Mouse (Mus musculus) liver, embryonic 15.5 days (tissue): ENCODE results near the gene Cog6. TPM values are rescaled to one million over a fixed set of nuclear protein-coding genes. Genes with fewer than 3 reads are reported as not detected.

Experiments
- ATAC-seq: fragments of 200-750 bp; cut with Nextera tagmentation; 2 replicates; pipeline ENCODE4 v1.8.0; 2017; ENCODE audit warnings: moderate number of reproducible peaks, mild to moderate bottlenecking, moderate library complexity; ENCODE audit not compliant: insufficient read depth
- H3K27ac ChIP-seq: fragments of 300-500 bp; sonication (generic); replicated peaks from 2 replicates; pipeline ENCODE4 v1.5.1; 2015; ENCODE audit warnings: mild to moderate bottlenecking, inconsistent platforms
- H3K27me3 ChIP-seq: fragments of 300-500 bp; sonication (generic); 2 replicates; pipeline ENCODE4 v1.6.1; 2015; ENCODE audit warnings: mild to moderate bottlenecking, inconsistent platforms
- H3K36me3 ChIP-seq: fragments of 300-500 bp; sonication (generic); replicated peaks from 2 replicates; pipeline ENCODE4 v1.6.1; 2015; ENCODE audit warnings: moderate library complexity, mild to moderate bottlenecking, inconsistent platforms
- H3K4me1 ChIP-seq: fragments of 300-500 bp; sonication (generic); replicated peaks from 2 replicates; pipeline ENCODE4 v1.6.1; 2015; ENCODE audit warnings: inconsistent platforms
- H3K4me2 ChIP-seq: fragments of 300-500 bp; sonication (generic); 2 replicates; pipeline ENCODE4 v1.6.1; 2015; ENCODE audit warnings: moderate library complexity, mild to moderate bottlenecking, inconsistent platforms
- H3K4me3 ChIP-seq: fragments of 300-500 bp; sonication (generic); replicated peaks from 2 replicates; pipeline ENCODE4 v1.5.1; 2015; ENCODE audit warnings: mild to moderate bottlenecking, inconsistent platforms
- H3K9ac ChIP-seq: fragments of 300-500 bp; sonication (generic); 2 replicates; pipeline ENCODE4 v1.6.1; 2015; ENCODE audit warnings: moderate library complexity, mild to moderate bottlenecking, inconsistent platforms
- H3K9me3 ChIP-seq: fragments of 300-500 bp; sonication (generic); replicated peaks from 2 replicates; pipeline ENCODE4 v1.6.1; 2016; ENCODE audit warnings: inconsistent platforms
- WGBS: fragments of 180-500 bp; shearing (Covaris S2); methylation state at CpG from one replicate; pipeline ENCODE4 v1.1.7; 2015; ENCODE audit warnings: mixed read lengths; ENCODE audit not compliant: insufficient replicate concordance; 5-methylcytosine and 5-hydroxymethylcytosine counted together
- polyA plus RNA-seq: library from polyadenylated mRNA; unstranded; fragments of >200 nt; fragmentation: Nextera tagmentation; extraction: Ambion mirVana; gene quantifications from 2 replicates; pipeline ENCODE4 v1.2.1, GENCODE M21; 2015

The Cog6 gene
- polyA plus RNA-seq, 1 experiment from 2014 or later = 13.4 TPM

DNA sequence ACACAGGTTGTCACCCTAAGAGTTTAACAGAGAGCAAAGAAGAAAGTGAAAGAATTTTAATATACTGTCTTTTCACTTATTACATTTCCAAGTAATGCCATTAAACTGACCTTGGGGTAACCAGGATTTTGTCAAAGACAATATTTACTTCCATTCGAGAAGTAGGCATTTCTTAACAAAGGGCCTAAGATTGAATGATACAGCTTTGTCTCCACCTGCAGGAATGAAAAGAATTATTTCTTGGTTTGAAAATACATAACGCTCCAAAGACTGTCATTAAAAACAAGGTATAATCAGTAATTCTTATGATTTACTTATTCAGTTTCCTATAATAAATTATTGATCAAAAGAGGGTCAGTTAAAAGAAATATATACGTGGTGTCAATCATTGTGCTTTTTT is 55.4 kb downstream of the Cog6 start:
- no peak overlapping the region for H3K4me3 ChIP-seq
- WGBS = 58% methylated on average over 3 of the region's 3 CpGs
- no peak overlapping the region for H3K27ac ChIP-seq
- no peak overlapping the region for H3K4me2 ChIP-seq
- ATAC-seq = no peak
- no peak overlapping the region for H3K9ac ChIP-seq
- no peaks in the 10 kb centered on the region for H3K36me3 ChIP-seq
- H3K27me3 ChIP-seq = no peaks in the 10 kb centered on the region
- no peaks in the 10 kb centered on the region for H3K9me3 ChIP-seq
- H3K4me1 ChIP-seq = no peaks in the 10 kb centered on the region

DNA sequence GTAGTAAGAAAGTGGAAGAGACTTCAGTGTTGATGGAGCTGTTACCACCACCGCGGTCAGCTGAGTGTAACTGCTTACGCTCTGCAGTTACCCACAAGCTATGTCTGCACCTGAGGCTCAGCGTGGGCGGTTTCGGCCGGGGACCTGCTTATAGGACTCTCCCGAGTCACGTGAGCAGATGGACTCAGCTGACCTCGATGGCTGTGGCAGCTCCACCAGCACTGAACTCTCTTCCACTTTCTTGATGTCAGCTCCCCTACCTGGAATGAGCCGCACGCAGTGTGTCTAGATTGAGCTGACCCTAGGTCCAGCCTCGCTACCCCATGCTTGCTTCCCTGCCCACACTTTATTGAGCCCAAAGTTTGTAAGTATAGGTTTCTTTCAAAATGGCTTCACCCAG is 56.1 kb downstream of the Cog6 start:
- Histone ChIP-seq H3K27ac (no peak overlapping the region), H3K4me3 (no peak overlapping the region), H3K4me2 (no peak overlapping the region), H3K9ac (no peak overlapping the region), H3K9me3 (no peaks in the 10 kb centered on the region), H3K4me1 (no peaks in the 10 kb centered on the region), H3K36me3 (no peaks in the 10 kb centered on the region), H3K27me3 (no peaks in the 10 kb centered on the region)
- ATAC-seq = no peak
- 85% methylated on average over 13 of the region's 13 CpGs for WGBS

DNA sequence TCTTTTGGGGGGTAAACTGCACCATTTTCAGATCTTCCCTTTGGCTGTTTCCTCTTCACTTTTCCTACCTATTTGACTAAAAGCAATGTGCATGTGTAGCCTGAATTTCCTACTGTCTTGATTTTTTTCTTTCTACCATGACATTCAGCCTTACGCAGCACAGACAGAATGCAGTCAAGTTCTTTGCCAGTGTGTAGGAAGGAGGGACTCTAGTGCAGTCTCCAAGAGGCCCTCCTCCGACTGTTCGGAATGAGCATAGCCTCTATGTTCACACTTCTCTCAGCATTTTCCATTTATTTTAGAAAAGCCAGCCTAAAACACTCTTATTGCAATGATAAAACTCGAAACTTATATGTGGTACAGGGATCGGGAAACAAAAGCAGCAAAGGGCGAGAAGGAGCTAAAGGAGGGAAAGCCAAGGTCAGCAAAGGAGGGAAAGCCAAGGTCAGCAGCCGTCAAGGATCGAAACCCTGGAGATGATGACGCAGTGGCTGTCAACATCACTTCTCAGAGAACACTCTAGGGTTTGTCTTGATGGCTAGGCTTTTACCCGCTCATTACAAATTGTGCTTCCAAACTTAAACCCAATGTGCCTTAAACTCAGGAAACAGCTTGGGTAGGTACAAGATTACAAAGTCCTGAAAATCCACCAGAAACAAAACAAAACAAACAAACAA is 58.5 kb downstream of the Cog6 start:
- Histone ChIP-seq H3K4me1 (no peaks in the 10 kb centered on the region), H3K36me3 (no peaks in the 10 kb centered on the region), H3K27ac (no peak overlapping the region), H3K4me3 (no peak overlapping the region), H3K9ac (no peak overlapping the region), H3K9me3 (no peaks in the 10 kb centered on the region), H3K27me3 (no peaks in the 10 kb centered on the region), H3K4me2 (no peak overlapping the region)
- 67% methylated on average over 10 of the region's 10 CpGs for WGBS
- no peak for ATAC-seq

DNA sequence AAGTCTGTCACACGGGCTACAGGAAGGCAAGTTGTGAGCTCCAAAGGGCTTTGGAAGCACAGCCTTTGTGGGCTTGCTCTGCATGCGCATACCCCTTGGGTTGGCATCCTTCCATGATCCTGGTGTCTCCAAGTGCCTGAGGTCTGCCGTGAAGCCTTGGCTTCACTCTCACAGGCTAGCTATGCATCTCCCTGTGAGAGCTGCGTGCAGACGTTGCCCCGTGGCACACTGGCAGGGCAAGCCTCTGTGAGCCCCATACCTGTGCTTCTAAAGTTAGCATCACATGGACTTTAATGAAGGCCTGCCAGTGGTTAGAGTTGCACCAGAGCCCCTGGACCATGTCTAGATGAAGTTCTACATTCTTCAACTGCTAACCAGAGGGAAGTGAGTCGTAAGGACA is 59.2 kb downstream of the Cog6 start:
- Histone ChIP-seq H3K27ac (no peak overlapping the region), H3K36me3 (no peaks in the 10 kb centered on the region), H3K4me3 (no peak overlapping the region), H3K9ac (no peak overlapping the region), H3K4me2 (no peak overlapping the region), H3K4me1 (no peaks in the 10 kb centered on the region), H3K27me3 (no peaks in the 10 kb centered on the region), H3K9me3 (no peaks in the 10 kb centered on the region)
- ATAC-seq = no peak
- 72% methylated on average over 7 of the region's 7 CpGs for WGBS

DNA sequence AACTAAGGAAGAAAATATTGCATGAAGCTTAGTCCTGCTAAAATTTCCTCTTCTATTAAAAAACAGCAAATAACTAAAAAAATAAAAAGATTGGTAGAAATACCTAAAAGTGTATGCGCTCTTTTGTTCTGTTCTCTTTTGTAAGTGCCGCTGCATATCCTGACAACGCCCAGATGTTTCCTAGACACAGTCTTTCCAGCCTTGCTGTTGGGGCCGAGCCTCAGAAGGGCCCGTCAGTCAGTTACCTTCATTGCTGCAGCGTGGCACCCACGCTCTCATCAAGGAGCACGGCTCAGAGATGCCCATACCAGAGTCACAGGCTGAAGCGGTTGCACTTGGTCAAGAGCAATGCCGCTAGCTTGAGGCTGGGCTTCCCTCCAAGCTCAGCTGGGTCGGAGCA is 60.8 kb downstream of the Cog6 start:
- no peak for ATAC-seq
- H3K9ac ChIP-seq = no peak overlapping the region
- no peak overlapping the region for H3K4me2 ChIP-seq
- no peak overlapping the region for H3K27ac ChIP-seq
- H3K9me3 ChIP-seq = no peaks in the 10 kb centered on the region
- no peaks in the 10 kb centered on the region for H3K36me3 ChIP-seq
- no peak overlapping the region for H3K4me3 ChIP-seq
- 48% methylated on average over 11 of the region's 11 CpGs for WGBS
- H3K4me1 ChIP-seq = no peaks in the 10 kb centered on the region
- no peaks in the 10 kb centered on the region for H3K27me3 ChIP-seq

DNA sequence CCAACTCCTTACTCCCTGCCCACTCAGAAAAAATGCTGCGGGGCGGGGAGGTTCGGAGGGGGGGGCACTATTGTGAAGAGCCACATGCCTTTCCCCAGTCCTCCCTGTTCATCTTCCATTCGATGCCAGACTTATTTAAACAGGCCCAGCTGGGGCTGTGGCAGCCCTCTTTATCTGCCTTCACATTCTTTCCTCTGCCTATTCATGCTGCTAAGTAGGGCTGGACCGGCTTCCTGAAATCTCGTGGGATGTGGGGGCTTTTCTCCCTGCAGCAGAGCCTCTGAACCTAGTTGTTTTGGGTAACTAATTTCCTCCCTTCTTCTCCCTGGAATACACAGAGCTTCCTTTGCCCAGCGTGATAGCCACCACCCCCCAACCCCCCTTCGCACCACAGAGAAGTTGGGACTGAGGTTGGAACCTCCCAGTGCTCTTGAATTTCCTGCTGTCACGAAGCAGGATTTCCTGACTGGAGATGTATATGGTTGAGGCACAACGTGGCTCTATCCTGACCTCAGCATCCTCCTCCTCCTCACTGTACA is 61.5 kb downstream of the Cog6 start:
- Histone ChIP-seq H3K9me3 (no peaks in the 10 kb centered on the region), H3K27me3 (no peaks in the 10 kb centered on the region), H3K9ac (no peak overlapping the region), H3K36me3 (no peaks in the 10 kb centered on the region), H3K4me3 (no peak overlapping the region), H3K4me2 (no peak overlapping the region), H3K4me1 (no peaks in the 10 kb centered on the region), H3K27ac (0 out of 2 replicates have a peak overlapping the region, but pooled peaks have one; percentile 24)
- 2% methylated on average over 10 of the region's 10 CpGs for WGBS
- ATAC-seq = peak; percentile 42

DNA sequence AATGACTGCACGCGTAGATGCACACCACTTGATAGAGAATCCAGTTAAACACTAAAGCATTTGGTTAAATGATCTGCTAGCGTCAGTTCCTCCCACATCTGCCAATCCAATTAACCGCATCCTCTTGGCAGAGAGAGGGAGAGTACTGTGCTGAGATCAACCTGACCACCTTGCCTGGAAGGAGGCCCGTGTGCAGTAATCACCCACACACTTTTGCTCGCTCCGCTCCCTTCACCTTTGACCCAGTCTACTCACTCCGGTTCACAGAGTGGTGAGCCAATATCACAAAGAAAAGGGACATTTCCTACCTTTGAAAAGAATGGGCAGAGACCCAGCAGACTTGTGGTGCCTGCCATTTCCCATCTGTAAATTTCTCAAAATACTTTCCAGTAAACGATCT is 62.4 kb downstream of the Cog6 start:
- no peak overlapping the region for H3K27ac ChIP-seq

DNA sequence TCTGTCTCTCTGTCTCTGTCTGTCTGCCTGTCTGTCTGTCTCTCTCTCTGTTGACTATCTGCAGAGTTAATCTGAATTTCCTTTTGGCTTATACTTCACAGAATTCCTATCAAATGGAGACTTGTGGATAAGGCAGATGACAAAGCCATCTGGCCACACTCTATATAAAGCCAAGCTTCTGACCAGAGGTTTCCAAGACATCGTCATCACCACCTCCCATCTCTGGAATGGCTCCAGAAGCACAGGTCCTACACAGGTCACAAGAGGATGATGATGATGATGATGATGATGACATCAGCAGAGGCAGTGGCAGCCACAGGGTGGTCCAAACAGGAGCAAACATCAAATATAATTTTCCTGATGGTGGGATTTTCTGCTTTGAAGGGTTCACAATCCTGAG is 63.2 kb downstream of the Cog6 start:
- Histone ChIP-seq H3K4me1 (no peaks in the 10 kb centered on the region), H3K36me3 (no peaks in the 10 kb centered on the region), H3K4me2 (no peak overlapping the region), H3K4me3 (no peak overlapping the region), H3K27ac (no peak overlapping the region), H3K9ac (no peak overlapping the region), H3K9me3 (no peaks in the 10 kb centered on the region), H3K27me3 (no peaks in the 10 kb centered on the region)
- ATAC-seq = no peak
- WGBS = 67% methylated on average over 1 of the region's 1 CpGs

More for the DNA sequence above, 62.4 kb downstream of the Cog6 start:
- no peak overlapping the region for H3K4me3 ChIP-seq
- H3K9me3 ChIP-seq = no peaks in the 10 kb centered on the region
- ATAC-seq = no peak
- no peaks in the 10 kb centered on the region for H3K4me1 ChIP-seq
- H3K4me2 ChIP-seq = no peak overlapping the region
- H3K27me3 ChIP-seq = no peaks in the 10 kb centered on the region
- H3K9ac ChIP-seq = no peak overlapping the region
- WGBS = 41% methylated on average over 9 of the region's 9 CpGs
- H3K36me3 ChIP-seq = no peaks in the 10 kb centered on the region

DNA sequence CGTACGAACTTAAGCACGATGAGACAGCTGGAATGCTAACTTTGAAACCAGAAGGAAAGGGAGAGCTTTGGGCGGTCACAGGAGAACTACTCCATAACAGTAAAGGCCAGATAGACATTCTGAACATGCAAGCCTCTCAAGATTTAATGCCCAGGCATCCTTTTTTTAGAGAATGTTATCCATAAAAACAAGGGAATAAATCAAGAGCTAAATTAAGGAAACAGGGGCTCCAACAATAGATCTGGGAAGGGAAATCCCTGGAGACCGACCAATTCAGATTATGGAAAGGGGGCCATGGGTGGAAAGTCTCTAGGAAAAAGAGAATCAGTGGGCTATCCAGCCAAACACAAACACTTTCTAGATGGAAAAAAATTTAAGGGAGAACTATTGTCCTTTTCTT is 68.2 kb downstream of the Cog6 start:
- no peak for ATAC-seq
- no peaks in the 10 kb centered on the region for H3K36me3 ChIP-seq
- no peak overlapping the region for H3K27ac ChIP-seq
- H3K9ac ChIP-seq = no peak overlapping the region
- no peak overlapping the region for H3K4me3 ChIP-seq
- no peaks in the 10 kb centered on the region for H3K9me3 ChIP-seq
- H3K27me3 ChIP-seq = no peaks in the 10 kb centered on the region
- 74% methylated on average over 5 of the region's 5 CpGs for WGBS
- H3K4me2 ChIP-seq = no peak overlapping the region
- H3K4me1 ChIP-seq = no peaks in the 10 kb centered on the region

DNA sequence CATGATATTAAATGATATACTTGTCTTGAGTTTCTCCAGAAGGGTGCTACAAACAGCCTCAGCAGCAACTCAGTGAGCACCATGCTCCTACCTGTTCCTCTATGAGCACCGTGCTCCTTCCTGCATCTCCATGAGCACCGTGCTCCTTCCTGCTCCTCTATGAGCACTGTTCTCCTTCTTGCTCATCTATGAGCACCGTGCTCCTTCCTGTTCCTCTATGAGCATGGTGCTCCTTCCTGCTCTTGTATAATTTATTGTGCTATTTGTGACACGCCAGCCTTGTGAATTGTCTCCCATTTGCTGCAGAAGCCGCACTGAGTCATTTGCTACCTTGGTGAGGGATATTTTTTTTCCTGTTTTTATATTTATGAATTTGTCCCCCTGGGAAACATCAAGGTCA is 69.6 kb downstream of the Cog6 start:
- H3K4me1 ChIP-seq = no peaks in the 10 kb centered on the region
- H3K27me3 ChIP-seq = no peaks in the 10 kb centered on the region
- no peak overlapping the region for H3K4me3 ChIP-seq
- 65% methylated on average over 5 of the region's 5 CpGs for WGBS
- no peak for ATAC-seq
- H3K9me3 ChIP-seq = no peaks in the 10 kb centered on the region
- no peaks in the 10 kb centered on the region for H3K36me3 ChIP-seq
- no peak overlapping the region for H3K4me2 ChIP-seq
- no peak overlapping the region for H3K9ac ChIP-seq
- H3K27ac ChIP-seq = no peak overlapping the region

DNA sequence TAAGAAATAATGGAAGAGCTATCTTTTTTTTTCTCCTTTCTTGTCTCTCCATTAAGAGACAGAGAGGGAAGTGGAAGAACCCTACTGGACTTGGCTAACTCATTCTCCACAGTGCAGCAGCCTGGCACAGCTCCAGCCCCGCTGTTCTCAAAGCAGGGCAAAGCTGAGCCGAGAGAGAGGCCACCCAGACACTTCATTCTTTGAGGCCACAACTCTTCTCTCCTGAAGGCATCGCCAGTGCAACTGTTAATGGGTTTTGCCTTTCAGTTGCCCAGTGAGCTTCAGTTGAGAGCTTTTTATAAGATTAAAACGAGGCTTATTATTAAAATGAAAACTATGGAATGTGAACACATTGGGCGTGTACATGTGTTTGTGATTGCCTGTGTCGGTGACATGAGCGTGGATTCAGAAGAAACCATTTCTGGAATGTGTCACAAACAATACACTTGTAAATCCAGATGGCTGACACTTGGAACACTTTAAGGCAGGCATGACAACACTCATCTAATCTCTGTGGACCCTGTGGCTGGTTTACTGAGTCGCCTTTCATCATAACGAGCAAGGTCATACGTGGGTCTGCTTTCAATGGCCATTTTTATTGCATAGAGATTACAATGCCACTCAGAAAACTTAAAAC is 76.1 kb downstream of the Cog6 start:
- no peaks in the 10 kb centered on the region for H3K36me3 ChIP-seq
- H3K4me3 ChIP-seq = no peak overlapping the region
- H3K9me3 ChIP-seq = no peaks in the 10 kb centered on the region
- H3K4me2 ChIP-seq = no peak overlapping the region
- no peaks in the 10 kb centered on the region for H3K27me3 ChIP-seq
- no peak overlapping the region for H3K9ac ChIP-seq
- no peak overlapping the region for H3K27ac ChIP-seq
- 60% methylated on average over 10 of the region's 10 CpGs for WGBS
- no peaks in the 10 kb centered on the region for H3K4me1 ChIP-seq
- no peak for ATAC-seq
